Mouse (Mus musculus) midbrain, embryonic 10.5 days (tissue): ENCODE results near the gene Pcyt1a. TPM values are rescaled to one million over a fixed set of nuclear protein-coding genes. Genes with fewer than 3 reads are reported as not detected.
"Not testable (repeated sequence)": the region's sequence is repeated elsewhere in the genome, so short reads cannot be mapped to it uniquely, and the experiment has no call there.

ENCODE experiments used
- DNase-seq: peaks from one replicate; pipeline ENCODE4 v3.0.0-alpha.2; 2017; ENCODE audit warnings: low spot score
- H3K27ac ChIP-seq: fragments of 300-500 bp; sonication (generic); replicated peaks from 2 replicates; pipeline ENCODE4 v1.5.1; 2016; ENCODE audit warnings: mild to moderate bottlenecking
- H3K27me3 ChIP-seq: fragments of 300-500 bp; sonication (generic); 2 replicates; pipeline ENCODE4 v1.6.1; 2016; ENCODE audit warnings: low read depth, mild to moderate bottlenecking; ENCODE audit not compliant: poor library complexity, severe bottlenecking
- H3K36me3 ChIP-seq: fragments of 300-500 bp; sonication (generic); 2 replicates; pipeline ENCODE4 v1.6.1; 2016; ENCODE audit warnings: mild to moderate bottlenecking, moderate library complexity
- H3K4me1 ChIP-seq: fragments of 300-500 bp; sonication (generic); 2 replicates; pipeline ENCODE4 v1.6.1; 2016
- H3K4me3 ChIP-seq: fragments of 300-500 bp; sonication (generic); 2 replicates; pipeline ENCODE4 v1.5.1; 2016; ENCODE audit warnings: mild to moderate bottlenecking, moderate library complexity
- H3K9me3 ChIP-seq: fragments of 300-500 bp; sonication (generic); replicated peaks from 2 replicates; pipeline ENCODE4 v1.6.1; 2016; ENCODE audit warnings: mild to moderate bottlenecking
- WGBS: fragments of 180-500 bp; shearing (Covaris S2); methylation state at CpG from one replicate; pipeline ENCODE4 v1.1.7; 2016; 5-methylcytosine and 5-hydroxymethylcytosine counted together
- polyA plus RNA-seq: library from polyadenylated mRNA; unstranded; fragments of >200 nt; fragmentation: Nextera tagmentation; extraction: Ambion mirVana; gene quantifications from 2 replicates; pipeline ENCODE4 v1.2.1, GENCODE M21; 2016

Gene Pcyt1a
- polyA plus RNA-seq, 1 experiment from 2014 or later, result 43.1 TPM

DNA sequence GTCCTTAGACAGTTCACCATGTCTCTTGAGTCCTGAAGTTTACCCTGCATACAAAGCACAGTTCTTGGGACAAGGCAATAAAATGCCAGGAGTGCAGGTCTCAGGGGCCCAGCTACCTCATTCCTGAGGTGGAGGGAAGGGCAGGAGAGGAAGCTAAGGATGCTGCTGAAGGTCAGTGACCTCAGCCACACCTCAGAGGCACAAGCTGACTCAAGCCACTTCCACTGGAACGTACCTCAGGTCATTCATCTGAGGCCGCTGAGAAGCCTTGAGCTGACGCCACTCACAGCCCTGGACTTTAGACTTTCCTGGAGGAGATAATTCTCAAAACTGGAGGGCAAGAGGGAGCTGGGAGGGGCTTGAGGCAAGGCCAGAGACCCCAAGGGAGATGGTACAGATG is 58.2 kb downstream of the Pcyt1a start:
- Histone ChIP-seq H3K9me3 (no peaks in the 10 kb centered on the region), H3K27ac (no peak overlapping the region), H3K4me3 (no peak overlapping the region), H3K36me3 (no peaks in the 10 kb centered on the region), H3K4me1 (peaks cover 18% of the 10 kb centered on the region), H3K27me3 (no peaks in the 10 kb centered on the region)
- no peak for DNase-seq
- 93% methylated on average over 3 of the region's 3 CpGs for WGBS

DNA sequence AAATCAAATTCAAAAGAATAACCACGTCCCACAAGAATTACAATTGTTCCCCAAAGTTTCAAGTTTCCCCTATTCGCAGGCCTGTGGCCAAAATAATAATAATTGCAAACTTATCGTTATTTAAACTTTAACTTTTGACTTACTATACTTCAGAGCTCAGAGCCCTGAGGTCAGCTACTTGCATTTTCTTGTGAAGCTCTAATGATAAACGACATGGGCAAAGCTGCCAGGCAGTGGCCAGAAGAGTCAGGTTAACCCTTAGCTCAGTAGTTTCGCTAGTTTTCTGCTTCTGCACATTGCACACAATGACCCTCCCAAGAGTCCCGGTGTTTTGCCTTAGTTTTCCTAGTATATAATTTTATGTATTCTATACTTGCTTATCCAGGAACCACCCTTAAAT is 63.6 kb downstream of the Pcyt1a start:
- not testable (repeated sequence) for DNase-seq, H3K4me1 ChIP-seq, H3K9me3 ChIP-seq, H3K27me3 ChIP-seq, H3K4me3 ChIP-seq, H3K36me3 ChIP-seq, H3K27ac ChIP-seq
- 78% methylated on average over 6 of the region's 6 CpGs for WGBS

DNA sequence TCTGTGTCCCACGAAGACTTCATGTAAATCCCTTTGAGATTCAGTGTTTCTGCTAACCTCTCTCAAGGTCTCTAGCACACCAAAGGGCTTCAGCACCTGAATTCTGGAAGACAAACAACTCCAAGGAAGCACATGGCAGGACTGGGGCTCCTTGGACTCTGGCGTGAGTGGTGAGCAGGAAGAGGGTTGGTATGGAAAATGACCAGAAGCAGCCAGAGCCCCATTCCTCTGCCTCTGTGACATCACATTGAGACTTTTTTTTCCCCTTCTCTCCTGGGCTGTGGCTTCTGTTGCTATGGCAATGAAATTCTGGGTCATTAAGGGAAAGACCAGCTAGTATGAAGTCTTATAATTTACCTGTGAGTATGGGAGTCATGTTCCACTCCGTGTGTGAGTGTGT is 65.2 kb downstream of the Pcyt1a start, which contains the start of gene Zdhhc19:
Gene Zdhhc19 (plus strand): TSS at position 301 of the 400 bp plus-strand sequence.
- no peak for DNase-seq
- peaks cover 7% of the 10 kb centered on the region for H3K4me1 ChIP-seq
- 79% methylated on average over 3 of the region's 3 CpGs for WGBS

DNA sequence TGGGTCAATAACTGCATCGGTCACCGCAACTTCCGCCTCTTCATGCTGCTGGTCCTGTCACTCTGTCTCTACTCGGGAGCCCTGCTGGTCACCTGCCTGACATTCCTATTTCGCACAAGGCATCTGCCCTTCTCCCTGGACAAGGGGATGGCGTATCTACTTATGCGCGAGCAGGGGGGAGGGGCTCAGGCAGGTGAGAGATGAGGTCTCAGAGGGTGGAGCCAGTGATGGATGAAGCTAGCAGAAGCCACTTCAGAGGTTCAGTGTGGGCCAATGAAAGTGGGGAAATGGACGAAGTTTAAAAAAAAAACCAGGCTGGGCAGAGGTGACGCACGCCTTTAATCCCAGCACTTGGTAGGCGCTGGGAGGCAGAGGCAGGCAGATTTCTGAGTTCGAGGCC is 68.3 kb downstream of the Pcyt1a start:
- DNase-seq, result no peak
- Histone ChIP-seq H3K4me3 (no peak overlapping the region), H3K9me3 (no peaks in the 10 kb centered on the region), H3K27me3 (peaks cover 9% of the 10 kb centered on the region), H3K27ac (no peak overlapping the region), H3K36me3 (no peaks in the 10 kb centered on the region), H3K4me1 (peaks cover 7% of the 10 kb centered on the region)
- 62% methylated on average over 13 of the region's 13 CpGs for WGBS

More for the DNA sequence above, 65.2 kb downstream of the Pcyt1a start, which contains the start of gene Zdhhc19:
- H3K4me3 ChIP-seq, result no peak within 1 kb of the TSS
- no peak within 1 kb of the TSS for H3K27ac ChIP-seq
- peaks cover 9% of the 10 kb centered on the region for H3K27me3 ChIP-seq
- H3K36me3 ChIP-seq, result no peaks in the 10 kb centered on the region
- H3K9me3 ChIP-seq, result no peaks in the 10 kb centered on the region

DNA sequence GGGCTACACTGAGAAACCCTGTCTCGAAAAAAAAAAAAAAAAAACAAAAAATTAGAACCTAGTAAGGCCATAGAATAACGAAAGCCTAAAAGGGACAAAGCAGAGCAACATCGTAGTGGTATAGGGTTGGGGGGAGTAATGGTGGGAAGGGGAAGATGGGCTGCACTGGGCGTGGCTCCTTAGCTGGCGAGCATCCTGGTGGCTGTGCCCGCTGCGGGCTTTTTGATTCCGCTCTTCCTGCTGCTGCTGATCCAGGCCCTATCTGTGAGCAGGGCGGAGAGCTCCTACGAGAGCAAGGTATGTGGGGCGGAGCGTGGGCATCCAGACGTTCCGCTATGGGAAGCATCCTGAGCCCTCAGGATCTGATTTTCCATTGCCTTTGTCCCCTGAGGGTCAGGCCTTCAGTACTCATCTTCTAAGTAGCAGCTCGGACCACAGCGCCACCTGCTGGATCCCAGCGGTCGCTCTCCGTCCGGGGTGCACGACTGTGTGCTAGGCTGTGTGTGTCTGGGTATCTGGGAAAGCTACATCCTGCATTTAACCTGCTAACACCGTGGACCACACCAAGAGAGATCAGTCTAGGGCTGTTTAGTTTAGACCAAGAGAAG is 68.8 kb downstream of the Pcyt1a start:
- peak; percentile 90 for DNase-seq
- no peaks in the 10 kb centered on the region for H3K36me3 ChIP-seq
- peaks cover 7% of the 10 kb centered on the region for H3K4me1 ChIP-seq
- H3K4me3 ChIP-seq, result peak overlapping the region; percentile 55
- H3K9me3 ChIP-seq, result no peaks in the 10 kb centered on the region
- H3K27me3 ChIP-seq, result peaks cover 9% of the 10 kb centered on the region
- 8% methylated on average over 22 of the region's 22 CpGs for WGBS
- peak overlapping the region; percentile 87 for H3K27ac ChIP-seq

DNA sequence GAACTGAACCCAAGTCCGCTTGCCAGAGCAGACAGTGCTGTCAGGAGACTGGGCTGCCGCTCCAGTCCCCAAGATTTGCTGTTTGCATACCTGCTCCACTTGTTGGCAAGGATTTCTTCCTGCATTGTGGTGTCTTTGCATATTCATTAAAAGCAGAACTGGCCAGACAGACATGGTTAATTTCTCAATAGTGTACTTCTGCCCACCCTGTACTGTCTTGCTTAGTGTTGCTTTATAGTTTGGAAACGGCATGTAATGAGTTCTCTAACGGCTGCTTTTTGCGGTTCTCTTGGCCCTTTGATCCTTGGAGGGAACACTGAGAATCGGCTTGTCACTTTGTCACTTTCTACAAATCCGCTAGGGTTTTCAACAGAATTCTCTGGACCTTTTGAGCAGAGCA is 70.7 kb downstream of the Pcyt1a start:
- Histone ChIP-seq H3K27me3 (peaks cover 9% of the 10 kb centered on the region), H3K27ac (no peak overlapping the region), H3K36me3 (no peaks in the 10 kb centered on the region), H3K4me3 (no peak overlapping the region), H3K4me1 (peaks cover 7% of the 10 kb centered on the region), H3K9me3 (no peaks in the 10 kb centered on the region)
- WGBS, result 81% methylated on average over 7 of the region's 7 CpGs
- DNase-seq, result no peak

DNA sequence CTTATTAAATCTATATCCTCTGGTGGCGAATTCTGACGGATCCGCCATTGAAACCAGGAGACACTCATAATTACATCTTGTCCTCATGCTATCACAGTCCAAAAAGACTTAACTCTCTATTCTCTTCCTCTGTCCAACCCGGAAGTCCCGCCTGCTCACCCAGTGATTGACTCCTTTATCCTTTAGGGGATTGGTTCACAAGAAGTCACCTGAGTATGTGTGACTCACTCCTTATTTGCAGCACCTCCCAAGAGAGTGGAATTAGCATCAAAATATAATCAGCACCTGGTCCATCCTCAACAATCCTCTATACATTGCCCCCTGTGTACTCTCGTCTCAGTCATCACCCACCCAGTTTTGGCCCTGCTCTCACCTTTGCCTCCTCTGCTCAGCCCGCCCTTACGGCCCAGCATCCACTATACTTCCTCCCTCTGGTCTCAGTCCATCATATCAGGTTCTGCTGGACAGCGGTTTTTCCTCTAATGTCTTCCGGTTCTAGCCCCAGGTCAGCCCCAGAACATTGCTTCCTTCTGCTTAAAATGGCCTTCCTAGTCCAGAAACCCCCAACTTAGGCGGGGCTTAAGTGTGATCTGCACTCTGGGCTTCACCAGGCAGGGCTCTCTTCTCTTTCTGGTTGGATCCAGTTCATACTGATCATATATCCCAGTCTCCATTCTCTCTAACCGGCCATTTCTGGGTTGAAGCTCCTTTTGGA is 72.1 kb downstream of the Pcyt1a start:
- 85% methylated on average over 12 of the region's 12 CpGs for WGBS
- H3K36me3 ChIP-seq, result no peaks in the 10 kb centered on the region
- peaks cover 9% of the 10 kb centered on the region for H3K4me1 ChIP-seq
- H3K4me3 ChIP-seq, result no peak overlapping the region
- peaks cover 9% of the 10 kb centered on the region for H3K27me3 ChIP-seq
- H3K27ac ChIP-seq, result no peak overlapping the region
- DNase-seq, result no peak
- no peaks in the 10 kb centered on the region for H3K9me3 ChIP-seq

DNA sequence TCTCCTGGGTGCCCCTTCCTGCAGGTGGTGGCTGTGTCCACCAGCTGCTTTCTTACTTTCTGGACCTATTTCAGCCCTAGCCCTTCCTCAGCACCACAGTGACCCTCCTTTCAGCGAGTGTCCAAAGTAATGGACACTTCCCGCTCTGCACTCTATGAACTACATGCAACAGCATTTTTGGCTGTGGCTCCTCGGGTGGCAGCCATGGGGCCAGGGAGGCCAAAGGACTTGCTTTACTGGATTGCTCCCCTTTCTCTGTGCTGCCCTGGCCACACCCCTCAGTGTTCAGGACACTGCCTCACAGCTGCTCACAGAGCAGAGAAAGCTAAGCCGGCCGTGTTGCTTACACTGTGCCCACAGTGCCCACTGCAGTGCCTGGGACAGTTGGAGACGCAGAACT is 72.9 kb downstream of the Pcyt1a start:
- Histone ChIP-seq H3K4me1 (peaks cover 11% of the 10 kb centered on the region), H3K36me3 (no peaks in the 10 kb centered on the region), H3K4me3 (no peak overlapping the region), H3K27ac (no peak overlapping the region), H3K9me3 (no peaks in the 10 kb centered on the region), H3K27me3 (peaks cover 5% of the 10 kb centered on the region)
- WGBS, result 80% methylated on average over 6 of the region's 6 CpGs
- no peak for DNase-seq

DNA sequence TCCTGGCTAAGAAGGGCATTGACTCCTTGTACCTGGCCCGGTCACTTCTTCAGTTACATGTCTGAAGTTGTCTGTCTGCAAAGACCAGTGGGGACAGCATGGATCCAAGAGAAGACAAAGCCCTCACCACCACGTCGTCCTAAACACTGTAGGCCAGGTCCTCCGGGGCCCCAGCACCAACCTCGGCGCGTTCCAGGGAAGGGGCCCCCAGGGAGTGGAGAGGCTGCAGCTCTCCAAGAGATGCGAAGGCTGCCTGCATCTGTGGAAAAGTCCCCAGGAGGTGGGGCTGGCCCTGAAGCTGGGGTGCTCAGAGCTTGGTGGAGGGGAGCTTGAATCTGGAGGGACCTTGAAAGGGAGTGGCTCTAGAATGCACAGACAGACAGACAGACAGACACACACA is 75.6 kb downstream of the Pcyt1a start:
- no peaks in the 10 kb centered on the region for H3K9me3 ChIP-seq
- H3K4me1 ChIP-seq, result peaks cover 27% of the 10 kb centered on the region
- 78% methylated on average over 8 of the region's 8 CpGs for WGBS
- no peaks in the 10 kb centered on the region for H3K36me3 ChIP-seq
- no peak for DNase-seq
- H3K27ac ChIP-seq, result no peak overlapping the region
- H3K4me3 ChIP-seq, result no peak overlapping the region
- H3K27me3 ChIP-seq, result no peaks in the 10 kb centered on the region

DNA sequence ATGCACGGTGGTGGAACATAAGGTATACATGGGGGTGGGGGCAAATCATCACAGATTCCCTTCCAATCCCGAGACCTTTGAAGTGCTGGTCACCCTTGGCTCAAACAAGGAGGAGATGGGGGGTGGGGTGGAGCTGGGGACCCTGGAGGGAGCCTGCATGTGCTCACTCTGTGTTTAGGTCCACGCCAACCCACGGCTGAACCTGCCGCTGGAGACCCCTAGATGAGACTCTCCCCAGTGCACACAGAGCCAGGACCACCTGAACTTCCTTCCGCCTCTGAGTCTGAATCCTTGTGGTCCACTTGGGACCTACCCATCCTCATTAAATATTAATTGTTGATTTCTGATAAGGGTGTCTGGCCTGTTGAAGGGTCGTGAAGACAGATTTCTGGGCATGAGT is 76.1 kb downstream of the Pcyt1a start:
- Histone ChIP-seq H3K9me3 (no peaks in the 10 kb centered on the region), H3K36me3 (no peaks in the 10 kb centered on the region), H3K27ac (no peak overlapping the region), H3K27me3 (no peaks in the 10 kb centered on the region), H3K4me3 (no peak overlapping the region), H3K4me1 (peaks cover 29% of the 10 kb centered on the region)
- no peak for DNase-seq
- 82% methylated on average over 7 of the region's 7 CpGs for WGBS

DNA sequence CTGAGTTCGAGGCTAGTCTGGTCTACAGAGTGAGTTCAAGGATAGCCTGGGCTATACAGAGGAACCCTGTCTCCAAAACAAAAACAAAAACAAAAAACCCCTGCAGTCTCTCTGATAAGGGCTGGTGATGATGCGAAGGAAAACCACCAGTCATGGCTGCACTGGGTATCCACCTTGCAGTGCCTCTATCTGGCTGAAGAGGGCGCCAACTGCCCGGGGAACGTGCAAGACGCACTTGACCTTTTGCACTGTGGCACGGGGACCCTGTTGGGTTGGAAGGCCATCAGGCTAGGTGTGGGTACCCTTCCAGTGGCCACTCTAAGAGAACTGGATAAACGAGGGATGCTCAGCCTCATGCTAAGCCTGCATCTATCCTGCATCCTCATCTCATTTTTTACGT is 76.7 kb downstream of the Pcyt1a start:
- 20% methylated on average over 9 of the region's 9 CpGs for WGBS
- H3K27ac ChIP-seq, result no peak overlapping the region

DNA sequence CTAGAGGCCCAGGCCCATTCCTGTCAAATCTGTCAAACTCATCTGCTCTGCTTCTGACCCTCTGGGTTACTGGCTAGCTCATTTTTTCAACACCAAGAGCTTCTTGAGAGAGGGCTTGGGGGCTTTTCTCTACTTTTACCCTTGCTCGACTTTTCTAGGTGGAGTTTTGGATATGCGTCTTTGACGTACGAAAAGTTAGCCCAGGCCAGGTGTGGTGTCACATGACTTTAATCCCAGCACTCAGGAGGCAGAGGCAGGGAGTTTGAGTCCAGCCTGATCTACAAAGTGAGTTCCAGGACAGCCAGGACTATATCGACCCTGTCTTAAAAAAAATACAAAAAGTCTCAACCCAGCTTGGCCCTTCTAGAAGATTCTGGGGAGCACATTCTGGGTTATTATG is 77.3 kb downstream of the Pcyt1a start:
- peak overlapping the region; percentile 53; the same call in 1 of the 2 replicates for H3K27ac ChIP-seq
- WGBS, result 85% methylated on average over 5 of the region's 5 CpGs
- DNase-seq, result no peak
- H3K9me3 ChIP-seq, result no peaks in the 10 kb centered on the region
- H3K27me3 ChIP-seq, result no peaks in the 10 kb centered on the region
- peaks cover 33% of the 10 kb centered on the region for H3K4me1 ChIP-seq
- no peak overlapping the region for H3K4me3 ChIP-seq
- no peaks in the 10 kb centered on the region for H3K36me3 ChIP-seq

More for the DNA sequence above, 76.7 kb downstream of the Pcyt1a start:
- Histone ChIP-seq H3K4me3 (no peak overlapping the region), H3K36me3 (no peaks in the 10 kb centered on the region), H3K27me3 (no peaks in the 10 kb centered on the region), H3K4me1 (peaks cover 29% of the 10 kb centered on the region), H3K9me3 (no peaks in the 10 kb centered on the region)
- peak; percentile 76 for DNase-seq

DNA sequence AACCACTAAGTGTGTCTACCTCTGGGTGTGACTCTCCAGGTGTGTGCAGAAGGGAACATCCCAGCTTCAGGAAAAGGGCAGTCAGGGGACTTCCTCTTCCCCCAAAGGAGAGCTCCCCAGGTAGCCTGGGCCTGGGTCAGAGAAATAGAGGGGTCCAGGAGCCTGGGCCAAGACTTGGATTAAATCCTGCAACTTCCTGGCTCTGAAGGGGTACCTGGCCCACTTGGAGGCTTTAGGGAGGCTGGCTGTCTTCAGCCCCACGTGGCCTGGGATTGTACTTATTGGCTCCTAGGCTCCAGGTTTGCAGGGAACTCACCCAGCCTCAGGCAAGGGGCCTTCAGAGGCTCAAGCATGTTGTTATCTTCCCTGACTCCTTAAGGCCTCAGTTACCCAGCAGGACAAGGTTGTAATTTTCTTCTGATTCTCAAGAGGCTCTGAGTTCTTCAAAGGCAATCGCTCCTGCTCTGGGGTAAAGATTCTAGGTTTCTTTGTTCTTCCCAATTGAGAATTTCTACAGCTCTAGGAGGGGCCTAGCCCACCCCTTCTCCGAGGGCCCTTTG is 77.9 kb downstream of the Pcyt1a start:
- H3K27me3 ChIP-seq, result no peaks in the 10 kb centered on the region
- no peak overlapping the region for H3K4me3 ChIP-seq
- no peak for DNase-seq
- peak overlapping the region; percentile 53 for H3K27ac ChIP-seq
- H3K4me1 ChIP-seq, result peaks cover 36% of the 10 kb centered on the region
- no peaks in the 10 kb centered on the region for H3K9me3 ChIP-seq
- no peaks in the 10 kb centered on the region for H3K36me3 ChIP-seq
- WGBS, result 54% methylated on average over 3 of the region's 3 CpGs
